Mouse (Mus musculus): ENCODE data around the gene Socs2. TPM values are rescaled to one million over a fixed set of nuclear protein-coding genes. Genes with fewer than 3 reads are reported as not detected.
"Not testable (repeated sequence)": the region's sequence is repeated elsewhere in the genome, so short reads cannot be mapped to it uniquely, and the experiment has no call there.

Gene Socs2
- total and polyA plus RNA-seq, 2 experiments from 2014 or later: 80.7 to 154 TPM

DNA sequence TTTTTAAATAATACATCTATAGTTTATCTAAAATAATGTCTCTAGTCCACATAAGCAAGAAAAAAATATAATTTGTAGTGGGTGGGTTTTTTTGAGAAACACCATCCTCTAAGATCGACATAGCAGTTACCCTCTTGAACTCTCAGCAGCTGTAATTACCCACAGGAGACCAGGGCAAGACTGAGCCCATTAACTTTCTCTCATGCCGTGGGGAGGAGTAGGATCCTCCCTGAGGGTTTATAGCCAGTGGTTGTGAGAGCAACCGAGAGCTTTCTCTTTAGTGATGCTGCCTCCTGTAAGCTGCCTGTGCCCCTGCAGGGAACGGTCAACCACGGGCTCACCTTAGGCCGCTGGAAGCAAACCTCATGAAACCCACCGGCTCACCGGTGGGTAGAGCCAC is 24.9 kb downstream of the Socs2 start:
- Histone ChIP-seq H3K27ac (ENCODE audit: low read depth, low read length) (no peak overlapping the region), H3K9ac (no peak overlapping the region), H3K4me3 (ENCODE audit: low read depth, low read length) (no peak overlapping the region), H3K36me3 (ENCODE audit: insufficient read depth) (no peaks in the 10 kb centered on the region), H3K4me1 (ENCODE audit: insufficient read depth) (no peaks in the 10 kb centered on the region), H3K9me3 (ENCODE audit: low read length) (no peaks in the 10 kb centered on the region), H3K27me3 (ENCODE audit: insufficient read depth, low read length) (no peaks in the 10 kb centered on the region), H3K4me2 (ENCODE audit: low read depth) (no peak overlapping the region)
- 81% methylated on average over 8 of the region's 8 CpGs for WGBS
- ATAC-seq: no peak
- TF ChIP-seq CTCF (IDR thresholded peaks at IDR 0.05; ENCODE audit: low read depth): no peak
- DNase-seq: no peak

DNA sequence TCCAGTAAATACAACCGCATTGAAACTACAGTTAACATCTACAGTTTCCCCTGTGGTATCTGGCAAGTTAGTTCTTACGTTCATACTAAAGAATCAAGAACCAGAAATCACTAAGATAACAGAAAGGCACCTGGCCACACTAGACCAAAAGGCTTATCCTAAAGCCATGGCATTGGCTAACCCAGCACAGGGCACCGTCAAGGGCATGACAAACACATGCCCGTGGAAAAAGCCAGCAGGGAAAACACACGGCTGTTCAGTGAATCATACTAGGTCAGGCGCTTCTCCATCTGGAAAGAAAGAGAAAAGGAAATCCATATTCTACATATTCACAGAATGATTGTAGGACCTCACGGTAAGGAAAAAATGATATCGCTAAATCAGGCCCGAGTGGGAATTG is 26.1 kb downstream of the Socs2 start:
- no peak for ATAC-seq

DNA sequence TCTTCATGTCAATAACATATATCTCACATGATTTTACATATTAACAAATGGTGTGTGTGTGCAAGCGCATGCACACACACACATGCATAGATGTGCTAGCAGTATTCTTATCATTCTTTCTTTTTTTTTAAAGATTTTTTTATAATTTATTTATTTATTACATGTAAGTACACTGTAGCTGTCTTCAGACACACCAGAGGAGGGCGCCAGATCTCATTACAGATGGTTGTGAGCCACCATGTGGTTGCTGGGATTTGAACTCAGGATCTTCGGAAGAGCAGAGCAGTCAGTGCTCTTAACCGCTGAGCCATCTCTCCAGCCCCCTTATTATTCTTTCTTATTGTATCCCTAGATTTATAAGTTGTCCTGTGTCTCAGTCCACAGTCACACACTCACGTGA is 27.2 kb downstream of the Socs2 start:
- DNase-seq, ATAC-seq: not testable (repeated sequence)
- 93% methylated on average over 5 of the region's 5 CpGs for WGBS

More for the DNA sequence above, 26.1 kb downstream of the Socs2 start:
- no peaks in the 10 kb centered on the region for H3K27me3 ChIP-seq (ENCODE audit: insufficient read depth, low read length)
- H3K27ac ChIP-seq (ENCODE audit: low read depth, low read length): no peak overlapping the region
- H3K4me1 ChIP-seq (ENCODE audit: insufficient read depth): no peaks in the 10 kb centered on the region
- H3K9me3 ChIP-seq (ENCODE audit: low read length): no peaks in the 10 kb centered on the region
- TF ChIP-seq CTCF (IDR thresholded peaks at IDR 0.05; ENCODE audit: low read depth): no peak
- no peak overlapping the region for H3K9ac ChIP-seq
- no peak overlapping the region for H3K4me2 ChIP-seq (ENCODE audit: low read depth)
- 91% methylated on average over 9 of the region's 9 CpGs for WGBS
- no peak overlapping the region for H3K4me3 ChIP-seq (ENCODE audit: low read depth, low read length)
- no peak for DNase-seq
- no peaks in the 10 kb centered on the region for H3K36me3 ChIP-seq (ENCODE audit: insufficient read depth)

DNA sequence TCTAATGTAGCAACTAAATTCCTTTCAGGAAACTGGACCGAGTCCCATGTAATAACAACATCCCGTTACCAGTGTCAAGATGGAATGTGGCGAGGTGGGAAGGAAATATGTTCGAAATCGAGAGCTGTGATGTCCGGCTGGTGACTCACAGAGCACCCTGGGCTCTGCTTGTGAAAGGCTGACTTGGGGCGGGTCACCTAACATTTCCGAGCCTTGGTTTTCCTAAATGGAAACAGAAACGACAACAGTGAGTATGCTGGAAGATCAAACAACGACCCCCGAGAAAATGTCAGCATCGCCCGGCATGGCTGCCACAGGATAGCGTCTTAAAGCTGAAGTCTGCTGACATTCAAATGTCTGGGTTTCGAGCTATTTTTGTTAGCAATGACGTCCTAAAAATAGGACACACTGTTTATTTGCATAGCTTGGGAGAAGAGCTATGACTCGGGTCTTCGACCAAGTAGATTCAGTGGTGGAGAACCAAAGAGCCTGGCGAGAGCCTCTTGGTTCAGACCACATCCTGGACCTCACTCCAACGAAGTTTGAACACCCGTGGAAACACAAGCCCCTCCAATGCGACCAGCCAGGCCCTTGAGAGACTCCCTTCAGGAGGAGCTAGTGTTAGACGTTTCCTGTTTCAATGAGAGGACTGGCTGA is 28.0 kb downstream of the Socs2 start:
- Histone ChIP-seq H3K27me3 (ENCODE audit: insufficient read depth, low read length) (no peaks in the 10 kb centered on the region), H3K4me2 (ENCODE audit: low read depth) (no peak overlapping the region), H3K4me3 (ENCODE audit: low read depth, low read length) (no peak overlapping the region), H3K36me3 (ENCODE audit: insufficient read depth) (no peaks in the 10 kb centered on the region), H3K27ac (ENCODE audit: low read depth, low read length) (no peak overlapping the region), H3K9me3 (ENCODE audit: low read length) (no peaks in the 10 kb centered on the region), H3K4me1 (ENCODE audit: insufficient read depth) (no peaks in the 10 kb centered on the region), H3K9ac (no peak overlapping the region)
- ATAC-seq (no peak), DNase-seq (no peak)
- TF ChIP-seq CTCF (IDR thresholded peaks at IDR 0.05; ENCODE audit: low read depth): no peak
- WGBS: 83% methylated on average over 23 of the region's 23 CpGs

More for the DNA sequence above, 27.2 kb downstream of the Socs2 start:
- H3K9ac ChIP-seq; H3K4me1 ChIP-seq (ENCODE audit: insufficient read depth); H3K27ac ChIP-seq (ENCODE audit: low read depth, low read length); H3K36me3 ChIP-seq (ENCODE audit: insufficient read depth); H3K9me3 ChIP-seq (ENCODE audit: low read length); H3K4me3 ChIP-seq (ENCODE audit: low read depth, low read length); H3K27me3 ChIP-seq (ENCODE audit: insufficient read depth, low read length); H3K4me2 ChIP-seq (ENCODE audit: low read depth): not testable (repeated sequence)

DNA sequence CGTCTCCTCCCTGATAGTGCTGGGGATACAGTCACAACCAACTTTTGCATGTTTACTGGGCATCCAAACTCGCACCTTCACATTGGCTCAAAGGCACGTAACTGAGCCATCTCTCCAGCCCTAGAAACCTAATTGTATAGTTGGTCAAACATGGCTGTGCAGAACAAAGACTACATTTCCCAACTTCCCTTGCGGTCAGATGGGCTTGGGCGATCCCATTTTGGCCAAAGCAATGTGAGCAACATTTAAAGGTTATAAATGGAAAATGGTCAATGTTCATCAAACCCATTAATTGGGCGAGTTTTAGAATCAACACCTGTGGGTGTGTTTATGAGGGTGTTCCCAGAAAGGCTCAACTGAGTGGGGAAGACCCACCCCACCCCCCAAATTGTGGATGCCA is 30.5 kb downstream of the Socs2 start:
- H3K4me3 ChIP-seq (ENCODE audit: low read depth, low read length): no peak overlapping the region
- ATAC-seq: no peak
- TF ChIP-seq CTCF (IDR thresholded peaks at IDR 0.05; ENCODE audit: low read depth): no peak
- no peaks in the 10 kb centered on the region for H3K27me3 ChIP-seq (ENCODE audit: insufficient read depth, low read length)
- no peaks in the 10 kb centered on the region for H3K4me1 ChIP-seq (ENCODE audit: insufficient read depth)
- H3K9me3 ChIP-seq (ENCODE audit: low read length): no peaks in the 10 kb centered on the region
- no peak for DNase-seq
- H3K4me2 ChIP-seq (ENCODE audit: low read depth): no peak overlapping the region
- WGBS: 93% methylated on average over 6 of the region's 6 CpGs
- no peaks in the 10 kb centered on the region for H3K36me3 ChIP-seq (ENCODE audit: insufficient read depth)
- H3K9ac ChIP-seq: no peak overlapping the region
- H3K27ac ChIP-seq (ENCODE audit: low read depth, low read length): no peak overlapping the region

DNA sequence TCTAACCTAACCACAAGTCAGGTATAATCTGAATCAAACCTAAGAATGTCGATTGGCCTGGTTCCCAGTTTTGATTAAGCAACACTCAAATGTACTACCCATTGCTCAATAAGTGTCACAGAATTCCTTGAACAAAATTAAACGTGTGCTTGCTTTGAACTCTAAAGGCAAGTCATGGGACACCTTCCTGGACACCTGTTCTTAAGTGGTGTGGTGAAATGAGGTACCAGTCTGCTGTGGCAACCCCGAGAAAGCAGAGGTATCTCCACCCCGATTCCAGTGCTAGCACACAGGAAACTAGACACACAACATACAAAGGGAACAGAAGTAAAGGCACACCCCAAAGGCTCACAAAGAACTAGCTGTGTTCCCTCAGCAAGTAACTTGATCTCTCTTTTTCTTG is 31.2 kb downstream of the Socs2 start:
- Histone ChIP-seq H3K9me3 (ENCODE audit: low read length) (no peaks in the 10 kb centered on the region), H3K4me2 (ENCODE audit: low read depth) (no peak overlapping the region), H3K4me1 (ENCODE audit: insufficient read depth) (no peaks in the 10 kb centered on the region), H3K36me3 (ENCODE audit: insufficient read depth) (no peaks in the 10 kb centered on the region), H3K9ac (no peak overlapping the region), H3K4me3 (ENCODE audit: low read depth, low read length) (no peak overlapping the region), H3K27ac (ENCODE audit: low read depth, low read length) (no peak overlapping the region), H3K27me3 (ENCODE audit: insufficient read depth, low read length) (no peaks in the 10 kb centered on the region)
- WGBS: 78% methylated on average over 4 of the region's 4 CpGs
- DNase-seq (no peak), ATAC-seq (no peak)
- TF ChIP-seq CTCF (IDR thresholded peaks at IDR 0.05; ENCODE audit: low read depth): no peak

DNA sequence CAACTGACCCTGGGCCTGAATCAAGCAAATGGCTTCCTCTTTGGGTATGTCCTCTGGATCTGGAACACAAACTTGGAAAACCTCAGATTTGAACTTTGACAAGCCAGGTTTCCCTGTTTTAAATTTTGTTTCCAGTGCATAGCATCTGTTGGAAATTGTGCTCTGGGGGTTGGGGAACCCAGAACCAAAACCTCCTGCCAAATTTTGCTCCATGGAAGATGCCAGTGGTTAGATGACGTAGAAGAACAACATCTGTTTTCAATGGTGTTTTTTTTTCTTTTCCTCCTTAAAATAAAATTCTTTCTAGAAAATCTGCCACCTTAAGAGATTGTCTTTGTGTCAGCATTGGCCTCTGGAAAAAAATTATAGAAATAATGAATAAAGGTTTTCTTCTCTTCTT is 31.9 kb downstream of the Socs2 start:
- H3K9me3 ChIP-seq (ENCODE audit: low read length): peaks cover 4% of the 10 kb centered on the region; the same call in 1 of the 2 replicates
- H3K27ac ChIP-seq (ENCODE audit: low read depth, low read length): no peak overlapping the region
- no peak overlapping the region for H3K9ac ChIP-seq
- DNase-seq (no peak), ATAC-seq (no peak)
- H3K27me3 ChIP-seq (ENCODE audit: insufficient read depth, low read length): no peaks in the 10 kb centered on the region
- H3K4me1 ChIP-seq (ENCODE audit: insufficient read depth): no peaks in the 10 kb centered on the region
- H3K4me3 ChIP-seq (ENCODE audit: low read depth, low read length): no peak overlapping the region
- H3K36me3 ChIP-seq (ENCODE audit: insufficient read depth): no peaks in the 10 kb centered on the region
- no peak for TF ChIP-seq CTCF (IDR thresholded peaks at IDR 0.05; ENCODE audit: low read depth)
- 70% methylated on average over 1 of the region's 1 CpGs for WGBS
- no peak overlapping the region for H3K4me2 ChIP-seq (ENCODE audit: low read depth)
